Mouse (Mus musculus) neural tube, embryonic 14.5 days (tissue): ENCODE data around the gene Hephl1. TPM values are rescaled to one million over a fixed set of nuclear protein-coding genes. Genes with fewer than 3 reads are reported as not detected.
"Not testable (repeated sequence)": the region's sequence is repeated elsewhere in the genome, so short reads cannot be mapped to it uniquely, and the experiment has no call there.

Source experiments
- ATAC-seq: fragments of 200-750 bp; cut with Nextera tagmentation; 2 replicates; pipeline ENCODE4 v1.8.0; 2017; ENCODE audit warnings: low read depth, mild to moderate bottlenecking, moderate TSS enrichment, moderate library complexity
- H3K27ac ChIP-seq: fragments of 300-500 bp; sonication (generic); 2 replicates; pipeline ENCODE4 v1.5.1; 2014; ENCODE audit warnings: low read depth, mild to moderate bottlenecking, control low read depth, low read length, moderate library complexity, mixed read lengths
- H3K27me3 ChIP-seq: fragments of 300-500 bp; sonication (generic); 2 replicates; pipeline ENCODE4 v1.6.1; 2014; ENCODE audit warnings: low read length; ENCODE audit not compliant: control insufficient read depth, insufficient read depth
- H3K36me3 ChIP-seq: fragments of 300-500 bp; sonication (generic); 2 replicates; pipeline ENCODE4 v1.6.1; 2014; ENCODE audit warnings: low read length, mixed read lengths; ENCODE audit not compliant: control insufficient read depth, insufficient read depth
- H3K4me1 ChIP-seq: fragments of 300-500 bp; sonication (generic); 2 replicates; pipeline ENCODE4 v1.6.1; 2014; ENCODE audit warnings: low read length; ENCODE audit not compliant: control insufficient read depth, insufficient read depth
- H3K4me2 ChIP-seq: fragments of 300-500 bp; sonication (generic); 2 replicates; pipeline ENCODE4 v1.6.1; 2014; ENCODE audit warnings: mild to moderate bottlenecking, low read depth, low read length, control low read depth
- H3K4me3 ChIP-seq: fragments of 300-500 bp; sonication (generic); 2 replicates; pipeline ENCODE4 v1.5.1; 2014; ENCODE audit warnings: low read depth, low read length, control low read depth, mixed read lengths
- H3K9ac ChIP-seq: fragments of 300-500 bp; sonication (generic); replicated peaks from 2 replicates; pipeline ENCODE4 v1.6.1; 2014; ENCODE audit warnings: low read depth, mild to moderate bottlenecking, control low read depth, low read length, mixed read lengths
- H3K9me3 ChIP-seq: fragments of 300-500 bp; sonication (generic); 2 replicates; pipeline ENCODE4 v1.6.1; 2016; ENCODE audit warnings: low read length; ENCODE audit not compliant: control insufficient read depth
- WGBS: fragments of 180-500 bp; shearing (Covaris S2); extraction: QIAGEN DNeasy Blood & Tissue Kit; methylation state at CpG from one replicate; pipeline ENCODE4 v1.1.7; 2014; 5-methylcytosine and 5-hydroxymethylcytosine counted together
- polyA plus RNA-seq: library from polyadenylated mRNA; unstranded; fragments of >200 nt; fragmentation: Nextera tagmentation; extraction: Ambion mirVana; gene quantifications from 2 replicates; pipeline ENCODE4 v1.2.1, GENCODE M21; 2014

Gene Hephl1
- polyA plus RNA-seq, 1 experiment from 2014 or later: 0.07 TPM

DNA sequence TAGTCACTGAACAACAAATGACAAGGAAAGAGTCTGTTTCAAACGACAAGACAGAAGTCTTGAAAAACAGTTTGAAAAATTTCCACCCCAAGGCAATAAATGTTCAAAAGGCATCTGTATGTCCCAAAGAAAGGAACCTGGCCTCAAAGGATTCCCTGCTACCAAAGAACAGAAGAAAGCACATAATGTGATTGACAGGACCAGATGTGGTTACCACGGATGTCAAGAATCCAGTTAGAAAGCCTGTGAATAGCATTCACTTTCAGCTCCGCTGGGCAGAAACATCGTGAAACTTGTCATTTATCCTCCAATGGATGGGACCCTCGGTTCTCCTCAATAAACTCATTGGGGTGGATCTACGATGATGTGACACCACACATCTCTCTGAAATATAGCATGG, 2.2 kb upstream of the Hephl1 start:
- Histone ChIP-seq H3K9ac (no peak overlapping the region), H3K4me1 (no peaks in the 10 kb centered on the region), H3K36me3 (no peaks in the 10 kb centered on the region), H3K9me3 (no peaks in the 10 kb centered on the region), H3K27ac (no peak overlapping the region), H3K27me3 (no peaks in the 10 kb centered on the region), H3K4me3 (no peak overlapping the region), H3K4me2 (no peak overlapping the region)
- no peak for ATAC-seq
- 31% methylated on average over 6 of the region's 6 CpGs for WGBS

- Histone ChIP-seq H3K27ac (no peak overlapping the region), H3K36me3 (no peaks in the 10 kb centered on the region), H3K27me3 (no peaks in the 10 kb centered on the region), H3K9ac (no peak overlapping the region), H3K4me1 (no peaks in the 10 kb centered on the region), H3K4me3 (no peak overlapping the region), H3K9me3 (no peaks in the 10 kb centered on the region), H3K4me2 (no peak overlapping the region)
- ATAC-seq: peak; percentile 6; the same call in 1 of the 2 replicates
- WGBS: 47% methylated on average over 9 of the region's 9 CpGs
These were observed 3.8 kb downstream of the Hephl1 start for GRCm38 (mm10) chr9:15108101-15108500.

GRCm38 (mm10) chr9:15105136-15105535, 6.8 kb downstream of the Hephl1 start:
- H3K9me3 ChIP-seq: no peaks in the 10 kb centered on the region
- no peak overlapping the region for H3K27ac ChIP-seq
- no peak overlapping the region for H3K4me2 ChIP-seq
- no peak for ATAC-seq
- no peak overlapping the region for H3K4me3 ChIP-seq
- H3K4me1 ChIP-seq: no peaks in the 10 kb centered on the region
- WGBS: 84% methylated on average over 4 of the region's 4 CpGs
- H3K36me3 ChIP-seq: no peaks in the 10 kb centered on the region
- no peak overlapping the region for H3K9ac ChIP-seq
- H3K27me3 ChIP-seq: no peaks in the 10 kb centered on the region

GRCm38 (mm10) chr9:15103579-15104300, 8.2 kb downstream of the Hephl1 start:
- 67% methylated on average over 11 of the region's 11 CpGs for WGBS
- no peak for ATAC-seq
- Histone ChIP-seq H3K9ac (no peak overlapping the region), H3K27ac (no peak overlapping the region), H3K4me3 (no peak overlapping the region), H3K4me1 (no peaks in the 10 kb centered on the region), H3K36me3 (no peaks in the 10 kb centered on the region), H3K9me3 (no peaks in the 10 kb centered on the region), H3K4me2 (no peak overlapping the region), H3K27me3 (no peaks in the 10 kb centered on the region)

DNA sequence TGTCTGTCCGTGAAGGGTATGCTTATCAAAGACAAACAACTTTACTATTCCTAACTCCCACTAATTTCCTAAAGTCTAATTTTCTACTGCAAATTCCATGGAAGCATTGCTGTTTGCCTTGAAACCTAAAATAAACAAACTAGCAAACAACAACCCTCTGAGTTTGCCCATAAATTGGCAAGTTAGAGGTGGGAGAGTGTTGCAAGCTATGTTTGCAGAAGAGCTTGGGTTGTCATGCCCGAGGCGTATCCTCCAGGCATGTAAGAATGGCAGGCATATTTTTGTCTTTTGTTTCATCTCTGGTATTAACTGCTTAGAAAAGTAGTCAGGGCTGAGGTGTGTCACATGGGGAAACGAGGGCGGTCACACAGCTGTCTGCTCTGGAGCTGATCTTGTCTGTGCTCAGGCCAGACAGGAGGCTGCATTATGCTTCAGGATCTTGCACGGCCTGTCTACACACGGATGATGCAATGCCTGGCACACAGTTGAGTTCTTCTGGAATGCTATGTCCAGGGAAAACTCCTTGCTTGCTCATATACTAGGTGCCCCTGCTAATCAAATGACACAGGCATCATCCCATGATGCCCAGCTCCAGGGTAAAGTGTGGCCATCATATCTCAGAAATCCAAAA, 10.3 kb downstream of the Hephl1 start:
- no peaks in the 10 kb centered on the region for H3K27me3 ChIP-seq
- no peaks in the 10 kb centered on the region for H3K36me3 ChIP-seq
- no peak overlapping the region for H3K4me3 ChIP-seq
- H3K9ac ChIP-seq: no peak overlapping the region
- H3K9me3 ChIP-seq: no peaks in the 10 kb centered on the region
- no peaks in the 10 kb centered on the region for H3K4me1 ChIP-seq
- WGBS: 89% methylated on average over 7 of the region's 7 CpGs
- ATAC-seq: no peak
- no peak overlapping the region for H3K4me2 ChIP-seq
- no peak overlapping the region for H3K27ac ChIP-seq

- H3K27ac ChIP-seq, ATAC-seq, H3K36me3 ChIP-seq, H3K9ac ChIP-seq, H3K4me2 ChIP-seq, H3K4me3 ChIP-seq, H3K9me3 ChIP-seq, H3K4me1 ChIP-seq, H3K27me3 ChIP-seq: not testable (repeated sequence)
- WGBS: 89% methylated on average over 7 of the region's 7 CpGs
These were observed 13.5 kb downstream of the Hephl1 start for GRCm38 (mm10) chr9:15098421-15098820.

DNA sequence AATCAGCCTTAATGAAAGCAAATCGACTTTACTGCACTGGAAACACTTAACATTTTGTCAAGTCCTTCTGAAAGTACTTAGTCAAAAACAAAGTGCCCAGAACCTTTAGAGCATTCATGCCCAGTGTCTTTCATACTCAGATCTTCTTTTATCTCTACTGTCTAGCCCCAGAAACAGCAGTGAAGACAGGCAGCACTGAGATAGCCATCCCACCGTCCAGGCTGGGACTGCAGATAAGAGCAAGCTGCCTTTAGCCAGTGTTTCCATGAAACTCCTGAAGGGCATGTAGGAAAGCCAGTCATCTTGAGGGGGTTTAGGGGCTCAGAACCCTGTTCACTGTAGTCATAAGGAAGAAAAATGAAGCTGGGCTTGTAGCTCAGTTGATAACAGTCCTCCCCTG, 14.7 kb downstream of the Hephl1 start:
- no peaks in the 10 kb centered on the region for H3K27me3 ChIP-seq
- H3K4me3 ChIP-seq: no peak overlapping the region
- H3K4me2 ChIP-seq: no peak overlapping the region
- no peak overlapping the region for H3K9ac ChIP-seq
- no peaks in the 10 kb centered on the region for H3K36me3 ChIP-seq
- H3K9me3 ChIP-seq: no peaks in the 10 kb centered on the region
- H3K27ac ChIP-seq: no peak overlapping the region
- 83% methylated on average over 2 of the region's 2 CpGs for WGBS
- ATAC-seq: no peak
- no peaks in the 10 kb centered on the region for H3K4me1 ChIP-seq

DNA sequence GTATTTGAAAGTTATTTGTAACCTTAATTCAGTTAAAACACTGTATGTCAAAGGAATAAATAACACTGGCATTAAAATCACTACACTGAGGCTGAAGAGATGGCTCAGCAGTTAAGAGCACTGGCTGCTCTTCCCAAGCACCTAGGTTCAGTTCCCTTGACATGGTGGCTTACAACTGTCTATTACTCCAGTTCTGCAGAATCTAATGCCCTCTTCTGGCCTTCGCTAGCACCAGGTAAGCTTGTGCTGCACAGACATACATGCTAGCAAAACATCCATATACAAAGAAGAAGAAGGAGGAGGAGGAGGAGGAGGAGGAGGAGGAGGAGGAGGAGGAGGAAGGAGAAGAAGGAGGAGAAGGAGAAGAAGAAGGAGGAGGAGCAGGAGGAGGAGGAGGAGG, 15.7 kb downstream of the Hephl1 start:
- no peaks in the 10 kb centered on the region for H3K36me3 ChIP-seq
- H3K4me2 ChIP-seq: no peak overlapping the region
- H3K9me3 ChIP-seq: no peaks in the 10 kb centered on the region
- no peak overlapping the region for H3K27ac ChIP-seq
- no peak overlapping the region for H3K4me3 ChIP-seq
- no peaks in the 10 kb centered on the region for H3K4me1 ChIP-seq
- H3K27me3 ChIP-seq: no peaks in the 10 kb centered on the region
- no peak overlapping the region for H3K9ac ChIP-seq
- WGBS: 85% methylated on average over 1 of the region's 1 CpGs
- no peak for ATAC-seq

GRCm38 (mm10) chr9:15095206-15095605, 16.7 kb downstream of the Hephl1 start:
- no peak overlapping the region for H3K27ac ChIP-seq
- 76% methylated on average over 3 of the region's 3 CpGs for WGBS
- no peaks in the 10 kb centered on the region for H3K4me1 ChIP-seq
- no peaks in the 10 kb centered on the region for H3K36me3 ChIP-seq
- H3K4me3 ChIP-seq: no peak overlapping the region
- no peak for ATAC-seq
- no peaks in the 10 kb centered on the region for H3K27me3 ChIP-seq
- no peak overlapping the region for H3K4me2 ChIP-seq
- no peaks in the 10 kb centered on the region for H3K9me3 ChIP-seq
- H3K9ac ChIP-seq: no peak overlapping the region
